Mouse (Mus musculus) embryonic facial prominence, embryonic 14.5 days (tissue): ENCODE results near the gene Hist1h2ak. TPM values are rescaled to one million over a fixed set of nuclear protein-coding genes. Genes with fewer than 3 reads are reported as not detected.
A peak's percentile ranks its signal among the peaks of the same experiment; 100 is the strongest.
"Not testable (repeated sequence)": the region's sequence is repeated elsewhere in the genome, so short reads cannot be mapped to it uniquely, and the experiment has no call there.

ENCODE experiments used
- ATAC-seq: fragments of 200-750 bp; cut with Nextera tagmentation; 2 replicates; pipeline ENCODE4 v1.8.0; 2017; ENCODE audit warnings: low read depth, moderate number of reproducible peaks, moderate TSS enrichment
- DNase-seq: peaks from one replicate; pipeline ENCODE4 v3.0.0-alpha.2; 2015; ENCODE audit warnings: low spot score
- H3K27ac ChIP-seq: fragments of 300-500 bp; sonication (generic); replicated peaks from 2 replicates; pipeline ENCODE4 v1.5.1; 2014; ENCODE audit warnings: low read depth, mild to moderate bottlenecking, low read length, moderate library complexity
- H3K27me3 ChIP-seq: fragments of 300-500 bp; sonication (generic); replicated peaks from 2 replicates; pipeline ENCODE4 v1.6.1; 2014; ENCODE audit warnings: low read length; ENCODE audit not compliant: control insufficient read depth, insufficient read depth
- H3K36me3 ChIP-seq: fragments of 300-500 bp; sonication (generic); 2 replicates; pipeline ENCODE4 v1.6.1; 2014; ENCODE audit warnings: low read length, mixed read lengths; ENCODE audit not compliant: control insufficient read depth, insufficient read depth
- H3K4me1 ChIP-seq: fragments of 300-500 bp; sonication (generic); 2 replicates; pipeline ENCODE4 v1.6.1; 2014; ENCODE audit warnings: antibody characterized with exemption, low read length; ENCODE audit not compliant: control insufficient read depth, insufficient read depth
- H3K4me2 ChIP-seq: fragments of 300-500 bp; sonication (generic); 2 replicates; pipeline ENCODE4 v1.6.1; 2014; ENCODE audit warnings: low read depth, mild to moderate bottlenecking, low read length, moderate library complexity, mixed read lengths
- H3K4me3 ChIP-seq: fragments of 300-500 bp; sonication (generic); 2 replicates; pipeline ENCODE4 v1.5.1; 2014; ENCODE audit warnings: low read depth, mild to moderate bottlenecking, low read length
- H3K9ac ChIP-seq: fragments of 300-500 bp; sonication (generic); 2 replicates; pipeline ENCODE4 v1.6.1; 2014; ENCODE audit warnings: low read depth, mild to moderate bottlenecking, low read length, moderate library complexity, mixed read lengths
- H3K9me3 ChIP-seq: fragments of 300-500 bp; sonication (generic); 2 replicates; pipeline ENCODE4 v1.6.1; 2016; ENCODE audit warnings: low read length; ENCODE audit not compliant: control insufficient read depth
- WGBS: fragments of 180-500 bp; shearing (Covaris S2); extraction: QIAGEN DNeasy Blood & Tissue Kit; methylation state at CpG from one replicate; pipeline ENCODE4 v1.1.7; 2014; 5-methylcytosine and 5-hydroxymethylcytosine counted together
- polyA plus RNA-seq: library from polyadenylated mRNA; unstranded; fragments of >200 nt; fragmentation: Nextera tagmentation; extraction: Ambion mirVana; gene quantifications from 2 replicates; pipeline ENCODE4 v1.2.1, GENCODE M21; 2014

Gene Hist1h2ak
- polyA plus RNA-seq, 1 experiment from 2014 or later: 5.5 TPM

GRCm38 (mm10) chr13:21779767-21780731 lies 26.4 kb upstream of the Hist1h2ak start, which contains the start of gene Hist1h1b:
Hist1h1b (minus strand) TSS chr13:21780625.
- Histone ChIP-seq H3K9ac (peak within 1 kb of the TSS; percentile 87), H3K36me3 (no peaks in the 10 kb centered on the region), H3K9me3 (no peaks in the 10 kb centered on the region), H3K4me1 (peaks cover 27% of the 10 kb centered on the region), H3K27me3 (no peaks in the 10 kb centered on the region), H3K27ac (peak within 1 kb of the TSS; percentile 97), H3K4me3 (peak within 1 kb of the TSS; percentile 58), H3K4me2 (peak within 1 kb of the TSS; percentile 91)
- peak; percentile 92 for DNase-seq
- under 1% methylated on average over 44 of the region's 44 CpGs for WGBS
- ATAC-seq: peak; percentile 48

- Histone ChIP-seq H3K4me1 (peaks cover 22% of the 10 kb centered on the region), H3K27me3 (no peaks in the 10 kb centered on the region), H3K27ac (peak overlapping the region; percentile 97), H3K4me2 (peak overlapping the region; percentile 91), H3K4me3 (peak overlapping the region; percentile 58), H3K9ac (peak overlapping the region; percentile 87), H3K36me3 (no peaks in the 10 kb centered on the region), H3K9me3 (no peaks in the 10 kb centered on the region)
- ATAC-seq (peak; percentile 91), DNase-seq (peak; percentile 98)
- WGBS: 4% methylated on average over 31 of the region's 33 CpGs
Measured at GRCm38 (mm10) chr13:21778814-21779766, 25.5 kb upstream of the Hist1h2ak start.

GRCm38 (mm10) chr13:21755707-21756106 lies 2.1 kb upstream of the Hist1h2ak start:
- Histone ChIP-seq H3K9ac (no peak overlapping the region; the same call in 1 of the 2 replicates), H3K27me3 (no peaks in the 10 kb centered on the region), H3K27ac (no peak overlapping the region), H3K4me1 (peaks cover 7% of the 10 kb centered on the region; the same call in 1 of the 2 replicates), H3K9me3 (no peaks in the 10 kb centered on the region), H3K4me3 (no peak overlapping the region; the same call in 1 of the 2 replicates), H3K4me2 (peak overlapping the region; percentile 65), H3K36me3 (no peaks in the 10 kb centered on the region)
- DNase-seq (no peak), ATAC-seq (no peak)
- WGBS: 52% methylated on average over 1 of the region's 1 CpGs

- Histone ChIP-seq H3K4me2 (peak overlapping the region; percentile 76), H3K27ac (peak overlapping the region; percentile 92), H3K4me3 (peak overlapping the region; percentile 44), H3K9ac (peak overlapping the region; percentile 67)
- ATAC-seq, H3K36me3 ChIP-seq, H3K27me3 ChIP-seq, H3K9me3 ChIP-seq, H3K4me1 ChIP-seq: not testable (repeated sequence)
- peak; percentile 64 for DNase-seq
- WGBS: 0% methylated on average over 14 of the region's 26 CpGs
Measured at GRCm38 (mm10) chr13:21754294-21755001, 821 bp upstream of the Hist1h2ak start.

GRCm38 (mm10) chr13:21753051-21753523 lies 540 bp downstream of the Hist1h2ak start:
- ATAC-seq (no peak), DNase-seq (no peak)
- H3K9ac ChIP-seq: peak overlapping the region; percentile 70

GRCm38 (mm10) chr13:21752356-21752755 lies 1.3 kb downstream of the Hist1h2ak start:
- Histone ChIP-seq H3K9ac (peak overlapping the region; percentile 70), H3K27me3 (no peaks in the 10 kb centered on the region), H3K4me3 (peak overlapping the region; percentile 44), H3K36me3 (no peaks in the 10 kb centered on the region), H3K27ac (peak overlapping the region; percentile 92), H3K9me3 (no peaks in the 10 kb centered on the region), H3K4me1 (peaks cover 16% of the 10 kb centered on the region), H3K4me2 (peak overlapping the region; percentile 76)
- no peak for ATAC-seq
- 33% methylated on average over 3 of the region's 3 CpGs for WGBS
- DNase-seq: no peak

More at GRCm38 (mm10) chr13:21753051-21753523, 540 bp downstream of the Hist1h2ak start:
- H3K4me2 ChIP-seq: peak overlapping the region; percentile 76
- peak overlapping the region; percentile 44 for H3K4me3 ChIP-seq
- no peaks in the 10 kb centered on the region for H3K27me3 ChIP-seq
- peaks cover 16% of the 10 kb centered on the region for H3K4me1 ChIP-seq
- WGBS: 2% methylated on average over 8 of the region's 10 CpGs
- H3K27ac ChIP-seq: peak overlapping the region; percentile 92
- no peaks in the 10 kb centered on the region for H3K9me3 ChIP-seq
- no peaks in the 10 kb centered on the region for H3K36me3 ChIP-seq

- ATAC-seq: no peak
- H3K9ac ChIP-seq: 0 out of 2 replicates have a peak overlapping the region, but pooled peaks have one; percentile 70
- peaks cover 16% of the 10 kb centered on the region for H3K4me1 ChIP-seq
- H3K4me3 ChIP-seq: no peak overlapping the region
- peak overlapping the region; percentile 76; the same call in 1 of the 2 replicates for H3K4me2 ChIP-seq
- H3K36me3 ChIP-seq: no peaks in the 10 kb centered on the region
- H3K27me3 ChIP-seq: no peaks in the 10 kb centered on the region
- H3K27ac ChIP-seq: peak overlapping the region; percentile 97
- H3K9me3 ChIP-seq: no peaks in the 10 kb centered on the region
- WGBS: 73% methylated on average over 3 of the region's 3 CpGs
- no peak for DNase-seq
Measured at GRCm38 (mm10) chr13:21751827-21752226, 1.8 kb downstream of the Hist1h2ak start.
